ENCODE assay signal across 8 mouse cellular contexts in genomic region chr19:45074580-45075322, GRCm38 (mm10). TPM values are rescaled to one million over a fixed set of nuclear protein-coding genes. Genes with fewer than 3 reads are reported as not detected.
DNase-seq lines count a peak whose midpoint lies in the region; ATAC-seq lines count a peak whose summit lies in the region.

Kazald1 (plus strand) TSS chr19:45075241.

- no peaks in the 10 kb centered on the region for H3K9me3 ChIP-seq in hindbrain, embryonic 11.5 days (ENCODE audit: control insufficient read depth, low read length)

- H3K27ac ChIP-seq in hindbrain, embryonic 11.5 days (ENCODE audit: low read depth, low read length) = peak within 1 kb of the TSS; percentile 7; the same call in 1 of the 2 replicates

- H3K27me3 ChIP-seq in hindbrain, embryonic 11.5 days (ENCODE audit: control insufficient read depth, insufficient read depth, low read length) = peaks cover 50% of the 10 kb centered on the region

- whole genome bisulfite sequencing in hindbrain, embryonic 11.5 days = 2% methylated on average over 45 of the region's 45 CpGs

- peak; percentile 86 for ATAC-seq in hindbrain, embryonic 11.5 days (ENCODE audit: low FRiP score)

- peaks cover 8% of the 10 kb centered on the region for H3K4me1 ChIP-seq in hindbrain, embryonic 11.5 days (replicated peaks; ENCODE audit: control insufficient read depth, insufficient read depth, low read length)

- H3K4me3 ChIP-seq in hindbrain, embryonic 11.5 days (ENCODE audit: low read depth, low read length) = peak within 1 kb of the TSS; percentile 51

- H3K36me3 ChIP-seq in hindbrain, embryonic 11.5 days (ENCODE audit: control insufficient read depth, insufficient read depth, low read length) = no peaks in the 10 kb centered on the region

- DNase-seq in NIH3T3 (ENCODE audit: low read depth) = peak; percentile 99
- peak; percentile 95 for DNase-seq in cerebellum, adult 9-11 months
- peak; percentile 88 to 96 for DNase-seq in frontal cortex, adult 2 months (ENCODE audit: extremely low spot score in 1 of 2, low spot score in 1 of 2)
- peak; percentile 97 for DNase-seq in hindbrain, embryonic 11.5 days (ENCODE audit: low spot score)
- DNase-seq in layer of hippocampus, postnatal 14 days (ENCODE audit: low spot score in 2 of 2) = peak; percentile 95 to 97
- peak; percentile 95 for DNase-seq in lung, postnatal 10 days
- DNase-seq in ovary, postnatal 14 days (ENCODE audit: low spot score) = peak; percentile 93
- DNase-seq in thymus, postnatal 10 days (ENCODE audit: low spot score in 2 of 2) = peak; percentile 84 to 90

- peak within 1 kb of the TSS; percentile 76 for H3K9ac ChIP-seq in hindbrain, embryonic 11.5 days (ENCODE audit: low read depth, low read length)

- peak within 1 kb of the TSS; percentile 75 for H3K4me2 ChIP-seq in hindbrain, embryonic 11.5 days (replicated peaks; ENCODE audit: low read depth, low read length)

RNA-seq across cellular contexts. Expression of gene Kazald1, which starts in this region (rescaled TPM):
- 4.3 and 5.3 TPM in 2 replicates for polyA plus RNA-seq in frontal cortex, adult 2 months (2012; rRNA removed)
- 2.9 and 3.9 TPM in 2 replicates for polyA plus RNA-seq in hindbrain, embryonic 11.5 days (2014; fragmentation: Nextera tagmentation; extraction: Ambion mirVana)
- total RNA-seq in layer of hippocampus, postnatal 14 days (2021) = 1 to 10 TPM in 1 of 2 experiments, under 1 TPM in 1; 0.94 to 1.6 TPM

Comparison
In these comparisons a context has a peak if more than half of its experiments do, and no peak if none do; other contexts are left out.
1. Peak in every context shown above with its lines: DNase-seq, ATAC-seq, H3K4me3 ChIP-seq and H3K27ac ChIP-seq.